Mouse (Mus musculus) G1E-ER4 (cell line): Measurements from ENCODE around the gene Dscam. TPM values are rescaled to one million over a fixed set of nuclear protein-coding genes. Genes with fewer than 3 reads are reported as not detected.

Experiments
- GATA1 ChIP-seq: IDR thresholded peaks from one replicate; pipeline ENCODE4 v1.8.0; 2012; ENCODE audit warnings: low read length, inconsistent platforms
- polyA plus RNA-seq: library from polyadenylated mRNA; stranded (reverse); fragments of >175 nt; gene quantifications from 2 replicates; pipeline ENCODE4 v1.2.3, GENCODE M21; 2012

The Dscam gene
- polyA plus RNA-seq, 1 experiment: not detected

- TF ChIP-seq GATA1: no peak
Observed at GRCm38 (mm10) chr16:96558341-96558740, 612.2 kb downstream of the Dscam start.

GRCm38 (mm10) chr16:96556621-96557020 lies 613.9 kb downstream of the Dscam start:
- no peak for TF ChIP-seq GATA1

- TF ChIP-seq GATA1: no peak
Observed at GRCm38 (mm10) chr16:96555412-96555811, 615.1 kb downstream of the Dscam start.

GRCm38 (mm10) chr16:96552680-96553079 lies 617.9 kb downstream of the Dscam start:
- no peak for TF ChIP-seq GATA1

GRCm38 (mm10) chr16:96541056-96541455 lies 629.5 kb downstream of the Dscam start:
- TF ChIP-seq GATA1: no peak

Other genes starting within 250 kb of the Dscam start
- gene Bace2, start 186.0 kb upstream of the Dscam start, polyA plus RNA-seq: not detected in 2 replicates